Mouse (Mus musculus) hindlimb bud, embryonic 11.5 days (tissue): ENCODE measurements around the gene Adcy1.

ENCODE experiments used
- DNase-seq: peaks from one replicate; pipeline ENCODE4 v3.0.0-alpha.2; 2012; ENCODE audit warnings: low read depth, low spot score; ENCODE audit errors: extremely low spot score

The Adcy1 gene

DNA sequence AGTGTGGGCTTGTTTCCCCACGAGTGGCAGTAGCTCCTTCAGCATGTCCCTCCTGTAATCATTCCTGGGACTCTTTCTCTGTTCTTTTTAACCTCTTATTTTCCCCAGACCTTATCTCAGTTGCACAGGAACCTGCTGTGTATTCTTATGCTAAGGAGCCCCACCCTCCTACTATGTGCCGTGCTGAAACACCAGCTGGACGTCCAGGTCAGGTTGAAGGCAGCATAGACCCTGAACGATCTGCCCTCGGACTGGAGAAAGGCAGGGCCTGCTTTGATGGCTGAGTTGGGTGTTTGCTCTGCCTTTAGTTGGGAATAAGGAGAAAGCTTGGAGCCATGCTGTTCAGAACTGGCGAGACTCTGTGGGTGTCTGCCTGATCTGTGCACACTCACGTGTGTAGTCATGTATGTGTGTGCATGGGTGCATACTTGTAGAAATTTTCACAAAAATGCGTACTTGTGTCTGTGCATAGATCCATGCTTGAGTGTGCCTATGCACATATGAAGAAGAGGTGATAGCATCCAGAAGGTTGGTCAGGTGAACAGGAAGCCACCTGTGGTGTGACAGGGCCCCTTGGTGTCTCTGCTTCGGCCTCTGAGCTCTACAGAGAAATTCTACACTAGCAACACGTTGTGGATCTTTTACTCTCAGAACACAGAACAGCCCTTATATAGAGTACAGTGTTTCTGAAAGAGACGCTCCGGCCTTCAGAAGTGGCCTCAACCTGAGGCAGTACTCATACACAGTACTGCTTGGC, 5.4 kb downstream of the Adcy1 start:
- no peak for DNase-seq

DNA sequence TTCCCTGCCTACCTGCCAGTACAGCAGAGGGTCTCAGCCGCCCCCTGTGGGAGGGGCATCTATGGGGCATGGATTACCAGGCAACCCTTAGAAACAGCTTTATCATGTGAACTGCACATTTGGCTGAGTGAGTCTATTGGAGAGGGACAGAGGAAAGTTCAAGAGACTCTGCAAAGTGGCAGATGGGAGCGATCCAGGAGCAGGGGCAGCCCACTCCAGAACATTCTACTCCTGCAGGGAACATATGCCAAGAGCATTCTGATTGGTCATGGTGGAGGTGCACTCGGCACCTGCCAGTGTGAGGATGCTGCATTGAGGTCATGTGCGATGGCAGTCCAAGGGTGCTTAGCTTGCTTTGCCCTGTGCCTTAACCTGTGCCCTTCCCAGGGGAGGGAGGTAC, 6.5 kb downstream of the Adcy1 start:
- DNase-seq: no peak

DNA sequence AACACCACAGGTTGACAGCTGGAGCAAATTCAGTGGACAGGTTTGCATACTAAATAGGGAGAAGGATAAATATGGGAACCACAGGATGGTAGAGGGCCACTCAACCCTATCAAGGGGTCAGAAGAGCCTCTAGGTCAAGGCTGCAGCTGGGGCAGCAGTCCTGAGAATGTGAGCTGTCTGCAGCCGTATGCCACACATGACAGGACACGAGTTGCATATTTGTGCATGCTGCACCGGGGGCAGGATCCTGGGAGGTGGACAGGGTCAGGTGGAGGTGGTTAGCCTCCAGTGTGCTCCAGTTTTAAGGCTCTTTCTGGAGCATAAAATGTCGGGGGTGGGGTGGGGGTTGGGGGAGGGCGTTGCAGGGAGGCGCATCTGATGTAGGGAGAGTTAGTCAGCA, 8.3 kb downstream of the Adcy1 start:
- DNase-seq: no peak

DNA sequence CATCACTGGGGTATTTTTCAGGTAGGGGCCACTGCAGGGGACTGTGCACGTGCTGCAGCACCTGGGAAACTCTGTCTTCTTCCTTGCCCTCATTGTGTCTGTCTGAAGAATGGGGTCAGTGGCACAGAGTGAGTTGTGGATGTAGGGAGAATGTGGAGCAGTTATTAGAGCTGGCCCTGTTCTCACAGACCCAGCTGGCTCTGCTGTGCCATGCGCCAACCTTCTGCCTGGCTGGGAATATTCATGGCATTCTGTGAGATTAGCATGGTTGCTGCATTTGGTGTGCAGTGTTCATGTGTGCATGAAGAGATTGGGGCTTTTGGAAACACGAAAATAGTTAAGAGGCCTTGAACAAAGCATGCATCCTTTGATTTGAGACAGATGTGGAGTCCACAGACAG, 10.3 kb downstream of the Adcy1 start:
- no peak for DNase-seq

DNA sequence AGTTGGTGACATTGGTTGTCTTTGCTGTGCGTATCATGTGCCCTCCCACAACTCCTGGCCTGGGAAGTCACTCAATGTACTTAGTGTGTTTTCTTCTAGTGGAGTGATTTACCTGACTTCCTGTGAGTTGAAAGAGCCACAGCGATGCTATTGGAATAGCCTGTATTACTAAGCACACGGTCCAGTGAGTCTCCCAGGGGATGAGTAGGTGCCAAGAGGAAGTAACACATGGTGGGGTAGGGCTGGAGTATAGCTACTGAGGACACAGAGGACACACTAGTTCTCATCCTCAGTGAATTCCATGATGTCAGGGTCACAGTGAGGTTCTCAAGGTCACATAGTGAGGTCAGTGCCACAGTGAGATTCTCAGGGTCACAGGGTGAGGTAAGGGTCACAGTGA, 13.2 kb downstream of the Adcy1 start:
- no peak for DNase-seq

DNA sequence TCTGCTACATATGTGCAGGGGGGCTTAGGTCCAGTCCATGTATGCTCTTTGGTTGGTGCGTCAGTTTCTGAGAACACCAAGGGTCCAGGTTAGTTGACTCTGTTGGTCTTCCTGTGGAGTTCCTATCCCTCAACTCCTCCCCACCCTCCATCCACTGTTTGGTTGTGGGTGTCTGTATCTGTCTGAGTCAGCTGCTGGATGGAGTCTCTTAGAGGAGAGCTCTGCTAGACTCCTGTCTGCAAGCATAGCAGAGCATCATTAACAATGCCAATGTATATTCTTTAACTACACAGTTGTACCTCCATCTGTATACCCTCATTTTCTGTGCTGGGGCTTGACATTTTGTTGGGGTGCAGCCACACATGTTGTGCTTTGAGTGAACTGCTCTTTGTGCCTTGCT, 18.6 kb downstream of the Adcy1 start:
- no peak for DNase-seq

DNA sequence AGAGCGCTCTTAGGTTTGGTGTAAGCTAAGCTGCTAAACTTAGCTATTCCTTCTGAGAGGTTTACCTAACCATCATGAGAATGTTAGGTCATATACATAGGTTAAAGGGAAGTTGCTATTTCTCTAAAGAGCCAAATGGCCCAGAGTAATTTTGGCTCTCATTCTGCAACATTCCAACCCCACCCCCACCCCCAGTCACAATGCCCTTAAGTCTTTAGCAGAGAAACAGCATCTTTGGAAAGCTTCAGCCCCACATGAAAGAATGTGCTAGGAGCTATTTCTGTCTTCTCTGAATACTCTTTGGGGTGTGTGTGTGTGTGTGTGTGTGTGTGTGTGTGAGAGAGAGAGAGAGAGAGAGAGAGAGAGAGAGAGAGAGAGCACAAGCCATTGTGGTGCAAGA, 20.6 kb downstream of the Adcy1 start:
- DNase-seq: no peak

DNA sequence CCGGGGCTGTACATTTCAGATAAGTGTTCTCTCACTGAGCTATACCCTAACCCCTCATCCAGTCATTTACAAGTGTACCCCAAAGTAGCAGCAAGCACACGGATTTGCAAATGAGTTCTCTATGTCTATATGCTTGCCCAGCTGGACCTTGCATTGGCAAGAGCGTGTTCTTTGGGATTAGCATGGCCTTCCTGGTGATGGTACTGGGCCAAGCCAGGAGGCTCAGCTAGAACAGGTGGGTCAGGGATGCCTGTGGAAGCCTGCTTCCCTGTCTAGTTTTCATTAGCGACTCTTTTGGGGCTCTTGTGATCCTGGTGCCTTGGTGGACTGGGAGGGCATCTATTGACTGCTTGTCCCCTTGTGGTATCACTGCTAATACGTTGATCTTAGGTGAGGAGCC, 21.9 kb downstream of the Adcy1 start:
- no peak for DNase-seq

DNA sequence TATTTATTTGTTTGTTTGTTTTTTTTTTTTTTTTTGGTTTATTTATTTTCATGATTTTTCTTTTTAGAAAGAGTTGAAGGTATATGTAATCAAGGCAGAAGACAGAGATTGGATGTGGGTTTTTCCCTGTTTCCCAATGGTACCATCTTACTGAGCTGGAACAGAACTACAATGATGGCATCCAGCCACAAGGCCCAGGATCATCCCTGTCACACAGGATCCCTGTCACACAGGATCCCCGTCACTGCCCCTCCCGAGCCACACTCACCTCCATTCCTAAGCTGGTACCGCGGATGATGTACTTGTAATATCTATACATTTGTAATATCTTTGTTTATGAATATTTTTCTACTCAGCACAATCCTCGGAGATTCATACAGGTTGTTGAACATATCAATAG, 27.8 kb downstream of the Adcy1 start:
- DNase-seq: no peak

DNA sequence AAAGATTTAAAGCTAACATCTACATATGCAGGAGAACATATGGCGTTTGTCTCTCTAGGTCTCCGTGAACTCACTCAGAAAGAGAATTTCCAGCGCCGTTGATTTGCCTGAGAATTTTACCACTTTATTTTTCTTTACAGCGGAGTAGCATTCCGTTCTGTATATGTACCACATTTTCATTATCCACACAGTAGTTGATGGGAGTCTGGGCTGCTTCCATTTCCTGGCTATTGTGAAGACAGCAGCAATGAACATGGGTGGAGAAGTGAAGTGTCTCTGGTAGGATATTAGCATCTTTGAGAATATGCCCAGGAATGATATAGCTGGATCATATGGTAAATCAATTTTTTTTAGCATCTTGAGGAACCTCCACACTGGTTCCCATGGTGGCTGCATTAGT, 31.6 kb downstream of the Adcy1 start:
- no peak for DNase-seq

DNA sequence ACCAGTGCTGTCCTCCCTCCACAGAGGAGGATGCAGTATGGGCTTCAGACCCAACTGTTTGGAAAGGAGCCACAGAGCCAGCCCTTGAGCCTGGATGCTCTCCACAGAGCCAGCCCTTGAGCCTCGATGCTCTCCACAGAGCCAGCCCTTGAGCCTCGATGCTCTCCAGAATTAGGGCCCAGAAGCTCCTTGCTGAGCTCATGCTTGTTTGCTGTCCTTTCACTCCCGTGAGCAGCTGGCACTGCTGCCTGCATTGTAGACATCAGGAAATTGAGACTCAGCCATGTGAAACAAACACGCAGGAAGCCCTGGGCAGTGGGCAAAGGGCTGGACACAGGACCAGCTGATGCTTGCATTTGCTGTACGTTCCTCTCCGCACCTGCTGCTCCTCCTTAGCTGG, 38.4 kb downstream of the Adcy1 start:
- DNase-seq: no peak

DNA sequence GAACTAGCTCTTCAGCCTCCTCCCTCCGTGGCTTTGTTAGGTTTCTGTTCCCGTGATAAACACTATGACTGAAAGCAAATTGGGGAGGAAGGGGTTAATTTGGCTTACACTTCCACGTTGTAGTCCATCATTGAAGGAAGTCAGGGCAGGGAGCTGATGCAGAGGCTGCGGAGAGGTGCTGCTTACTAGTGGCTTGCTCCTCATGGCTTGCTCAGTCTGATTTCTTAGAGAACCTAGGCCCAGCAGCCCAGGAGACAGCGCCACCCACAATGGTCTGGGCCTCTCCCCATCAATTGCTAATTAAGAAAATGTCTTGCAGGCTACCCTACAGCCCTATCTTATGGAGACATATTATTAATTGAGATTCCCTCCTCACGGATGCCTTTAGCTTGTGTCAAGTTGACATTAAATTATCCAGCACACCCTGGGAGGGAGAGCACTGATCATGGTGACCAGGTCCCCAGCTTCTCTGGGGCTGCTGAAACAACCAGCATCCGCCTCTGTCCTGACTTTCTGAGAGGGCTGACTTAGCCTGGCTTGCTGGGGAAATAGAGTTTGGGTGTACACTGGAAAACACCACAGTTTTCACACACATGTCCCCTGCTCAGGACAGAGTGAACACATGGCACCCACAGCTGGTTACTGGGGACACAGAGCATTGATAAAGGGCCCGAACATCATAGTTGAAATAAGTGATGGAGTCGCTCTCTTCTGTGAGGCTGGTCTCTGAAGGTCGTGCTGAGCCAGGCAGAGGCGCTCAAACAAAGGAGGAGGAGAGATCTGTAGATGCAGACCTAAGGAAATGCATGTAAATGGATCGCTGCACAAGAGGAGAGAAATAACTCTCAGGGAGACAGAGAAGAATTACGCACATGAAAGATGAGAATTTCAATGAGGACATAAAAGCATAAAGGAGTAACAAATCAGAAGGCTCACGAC, 39.2 kb downstream of the Adcy1 start:
- no peak for DNase-seq

DNA sequence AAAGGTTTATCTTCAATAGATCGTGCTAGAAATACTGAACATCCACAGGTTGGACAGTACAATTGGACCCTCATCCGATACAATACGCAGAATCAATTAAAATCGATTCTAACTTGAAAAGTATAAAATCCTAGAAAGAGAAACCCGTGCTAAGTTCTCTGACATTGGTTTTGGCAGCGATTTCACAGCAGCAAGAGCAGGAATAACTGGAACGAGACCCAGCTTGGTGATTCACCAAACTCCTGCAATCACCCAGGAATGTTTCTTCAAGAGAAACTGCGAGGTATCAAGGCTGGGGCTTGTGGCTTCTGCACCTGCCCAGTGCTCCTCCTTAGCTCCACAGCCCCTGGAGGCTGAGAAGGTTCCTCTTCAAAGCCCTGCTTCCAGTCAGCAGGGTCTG, 42.0 kb downstream of the Adcy1 start:
- no peak for DNase-seq

DNA sequence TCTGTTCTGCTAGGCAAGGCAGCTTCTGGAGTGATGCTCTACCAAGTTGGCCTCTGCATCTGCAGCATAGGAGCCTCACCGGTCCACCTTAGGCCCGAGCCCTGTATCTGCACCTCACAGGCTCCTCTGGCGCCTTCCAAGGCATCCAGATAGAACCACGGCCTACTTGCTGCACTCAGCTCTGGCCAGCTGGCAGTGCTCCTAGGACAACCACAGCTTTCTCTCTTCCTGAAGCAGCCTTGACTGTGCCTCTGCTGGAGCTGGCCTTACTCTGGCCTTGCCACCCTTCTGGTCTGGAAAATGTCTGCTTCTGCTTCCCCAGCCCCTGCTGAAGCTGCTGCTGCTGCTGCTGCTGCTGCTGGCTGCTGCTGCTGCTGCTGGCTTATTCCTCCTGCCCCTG, 45.8 kb downstream of the Adcy1 start:
- DNase-seq: no peak

DNA sequence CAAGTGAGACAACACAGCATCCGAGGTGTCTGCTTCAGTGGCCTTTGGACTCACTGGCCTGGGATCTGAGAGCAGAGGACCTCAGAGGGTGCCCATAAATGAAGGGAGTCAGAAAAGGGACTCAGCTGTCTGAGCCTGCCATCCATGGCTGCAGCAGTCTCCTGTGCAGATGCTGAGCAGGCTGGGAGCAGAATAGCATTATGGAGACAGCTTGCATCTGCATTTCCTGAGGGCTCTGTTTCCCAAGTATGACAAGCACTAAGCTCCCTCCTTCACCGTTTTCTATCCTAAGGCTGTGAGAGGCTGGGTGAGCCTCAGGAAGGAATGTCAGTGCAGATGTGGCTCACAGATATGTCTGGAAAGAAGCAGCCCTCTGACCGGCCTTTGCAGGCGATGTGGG, 49.8 kb downstream of the Adcy1 start:
- no peak for DNase-seq

DNA sequence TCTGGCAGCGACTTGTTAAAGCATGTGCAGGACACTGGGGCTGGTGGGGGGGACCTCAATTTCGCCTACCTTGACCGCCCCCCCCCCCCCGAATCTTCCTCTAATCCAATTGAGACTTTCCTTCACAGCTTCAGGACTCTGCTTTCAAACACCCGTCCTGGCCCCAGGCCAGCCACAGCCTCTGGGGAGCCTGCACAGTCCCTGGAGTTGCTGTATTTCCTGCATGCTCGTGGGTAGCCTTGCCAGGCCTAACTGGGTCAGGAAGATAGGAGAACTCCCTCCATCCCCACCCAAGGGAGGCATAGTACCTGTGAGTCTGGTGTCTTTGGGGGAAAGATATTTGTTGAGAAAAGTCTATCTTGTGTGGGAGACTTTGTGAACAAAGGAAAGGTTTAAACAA, 50.4 kb downstream of the Adcy1 start:
- DNase-seq: no peak

DNA sequence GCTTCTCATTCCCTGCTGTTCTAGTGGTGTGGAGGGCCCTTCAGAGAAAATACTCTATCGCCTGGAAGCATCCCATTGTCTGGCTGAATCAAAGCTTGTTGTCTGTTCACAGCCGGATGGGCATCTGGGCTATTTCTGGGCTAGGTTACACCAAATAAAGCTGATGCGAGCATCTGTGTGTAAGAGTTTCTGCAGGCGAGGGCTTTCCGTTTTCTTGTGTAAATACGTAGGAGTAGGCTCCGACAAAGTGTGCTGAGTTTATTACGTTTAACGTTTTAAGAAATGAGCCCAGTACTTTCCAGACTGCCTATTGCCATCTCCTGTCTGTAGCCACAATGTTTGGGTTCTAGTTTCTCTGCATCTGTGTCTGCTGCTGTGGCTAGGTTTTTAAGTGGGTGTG, 51.0 kb downstream of the Adcy1 start:
- no peak for DNase-seq

DNA sequence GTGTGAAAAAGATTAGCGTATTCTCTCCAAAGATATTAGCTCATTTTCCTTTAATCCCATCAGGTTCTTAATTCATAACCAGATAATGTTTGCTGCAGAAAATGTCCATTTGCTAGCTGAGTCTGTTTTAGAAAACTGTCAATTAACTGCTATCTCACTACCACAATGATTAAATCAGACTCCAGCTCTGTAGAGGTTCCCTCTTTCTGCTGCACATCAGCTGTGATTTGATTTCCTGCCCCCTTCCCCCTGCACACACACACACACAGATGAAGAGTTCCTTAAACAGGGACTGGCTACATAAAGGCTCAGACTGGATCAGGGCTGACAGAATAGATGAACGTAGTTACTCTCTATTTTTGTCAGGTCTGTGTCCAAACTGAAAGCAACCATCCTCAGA, 53.4 kb downstream of the Adcy1 start:
- DNase-seq: no peak

DNA sequence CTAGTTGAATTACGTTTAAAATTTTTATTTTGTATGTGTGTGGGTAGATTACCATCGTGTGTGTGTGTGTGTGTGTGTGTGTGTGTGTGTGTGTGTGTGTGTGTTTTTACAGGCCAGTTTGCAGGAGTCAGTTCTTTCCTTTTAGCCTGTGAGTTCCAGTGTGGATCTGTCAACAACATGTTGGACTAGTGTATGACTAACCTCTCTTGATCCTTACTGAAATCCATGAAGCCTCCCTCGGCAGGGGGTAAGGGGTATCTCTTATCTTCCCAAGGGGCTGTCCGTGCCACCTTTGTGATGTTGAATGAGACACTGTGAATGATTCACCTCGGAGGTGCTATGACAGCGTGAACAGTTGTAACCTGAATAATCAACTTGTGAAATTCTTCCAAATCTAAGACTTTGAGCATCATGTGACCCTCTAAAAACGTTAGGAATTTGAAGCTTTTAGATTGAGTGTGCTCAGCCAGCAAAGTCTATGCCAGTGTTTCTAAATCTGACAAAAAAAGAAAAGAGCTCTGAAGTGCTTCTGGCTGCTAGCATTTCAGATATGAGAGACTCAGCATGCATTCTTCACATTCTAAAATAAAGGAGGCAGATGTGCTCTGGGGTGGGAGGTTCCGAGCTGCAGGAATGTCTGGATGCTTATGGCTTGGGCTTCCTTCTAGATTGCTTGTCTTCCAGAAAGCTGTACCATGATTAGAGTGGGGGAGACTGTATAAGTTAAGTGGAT, 66.2 kb downstream of the Adcy1 start:
- DNase-seq: no peak

DNA sequence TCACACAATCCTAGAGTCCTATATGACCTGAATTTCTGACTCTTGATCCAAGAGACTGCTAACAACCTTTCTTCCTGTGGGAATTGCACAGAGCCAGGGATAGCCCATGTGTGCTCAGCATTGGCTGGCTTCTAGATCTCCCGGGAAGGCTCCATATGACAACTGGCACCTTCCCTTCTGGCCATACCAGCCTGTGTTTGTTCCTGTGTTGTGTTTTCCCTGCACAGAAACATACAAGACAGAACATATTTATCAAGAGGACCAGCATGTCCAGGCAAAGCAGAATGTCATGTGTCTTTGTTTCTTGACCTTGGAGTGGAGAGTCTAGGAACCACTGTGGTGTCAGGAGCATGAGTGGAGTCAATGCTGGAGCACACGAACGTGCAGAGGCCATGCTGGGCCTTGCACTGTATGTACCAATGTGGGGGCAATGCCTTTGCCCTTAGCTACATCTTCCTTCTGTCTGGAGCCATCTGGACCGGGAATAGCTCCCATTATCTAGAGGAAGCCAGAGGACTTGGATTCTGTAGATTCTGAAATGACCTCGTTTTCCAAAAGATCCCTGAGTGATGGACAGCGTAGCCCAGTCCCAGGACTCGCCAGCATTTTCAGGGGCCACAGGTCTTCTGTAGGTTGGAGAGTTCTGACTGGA, 69.6 kb downstream of the Adcy1 start:
- no peak for DNase-seq

DNA sequence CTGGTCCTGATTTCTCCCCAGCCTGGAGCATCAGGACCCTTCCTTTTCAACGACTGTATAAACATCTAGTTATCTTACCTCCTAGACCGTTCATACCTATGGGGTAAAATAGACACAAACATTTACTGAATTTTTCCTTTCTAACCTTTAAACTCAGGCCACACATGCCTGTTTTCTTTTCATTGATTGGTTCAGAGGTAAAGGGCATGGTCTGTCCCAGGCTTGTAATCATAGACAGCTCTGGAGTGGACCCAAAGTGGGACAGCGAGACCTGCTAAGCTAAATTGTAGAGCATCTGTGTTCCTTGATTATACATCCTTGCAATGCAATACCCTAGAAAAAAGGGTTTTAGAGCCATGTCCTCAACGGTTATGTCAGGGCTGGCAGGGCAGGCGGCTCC, 70.4 kb downstream of the Adcy1 start:
- no peak for DNase-seq
